Mouse (Mus musculus) kidney, postnatal 4 days (tissue): ENCODE results near the gene Nmnat2.
A peak's percentile ranks its signal among the peaks of the same experiment; 100 is the strongest.

Experiments
- DNase-seq, 2 experiments: peaks; one replicate each; pipeline ENCODE4 v3.0.0; 2021; ENCODE audit warnings: mixed read lengths in 2 of 2

Nmnat2 gene

DNA sequence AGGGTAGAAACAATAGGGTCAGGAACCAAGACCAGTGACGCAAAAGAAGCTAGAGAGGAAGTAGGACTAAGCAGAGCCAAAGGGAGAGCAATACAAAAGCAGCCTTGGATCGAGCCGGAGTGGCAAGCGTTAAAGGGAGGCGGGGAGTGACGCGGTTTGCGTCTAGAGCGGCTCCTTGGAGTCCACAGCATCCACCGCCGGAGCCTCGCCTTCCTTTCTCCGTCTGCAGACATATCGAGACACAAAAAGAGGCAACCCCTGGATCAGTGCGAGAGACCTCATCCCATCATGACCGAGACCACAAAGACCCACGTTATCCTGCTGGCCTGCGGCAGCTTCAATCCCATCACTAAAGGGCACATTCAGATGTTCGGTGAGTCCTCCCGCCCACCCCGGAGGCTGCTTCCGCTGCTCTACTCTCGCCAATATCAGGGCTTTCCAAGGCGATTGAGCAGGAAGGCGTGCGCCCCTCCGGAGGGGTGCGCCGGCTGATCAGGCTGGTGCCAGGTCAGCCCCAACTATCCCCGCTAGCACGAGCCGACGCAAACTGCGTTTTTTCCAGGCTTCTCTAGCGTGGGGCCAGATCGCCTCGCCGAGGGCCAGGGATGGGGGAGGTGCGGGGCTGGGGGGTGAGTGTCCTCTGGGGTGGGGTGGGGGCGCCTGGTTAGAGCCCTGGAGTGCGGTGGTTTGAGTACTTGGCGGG is at the start of gene Nmnat2:
Nmnat2 (plus strand) TSS at position 173 of the 703 bp plus-strand sequence.
- DNase-seq = peak; percentile 40 to 43

DNA sequence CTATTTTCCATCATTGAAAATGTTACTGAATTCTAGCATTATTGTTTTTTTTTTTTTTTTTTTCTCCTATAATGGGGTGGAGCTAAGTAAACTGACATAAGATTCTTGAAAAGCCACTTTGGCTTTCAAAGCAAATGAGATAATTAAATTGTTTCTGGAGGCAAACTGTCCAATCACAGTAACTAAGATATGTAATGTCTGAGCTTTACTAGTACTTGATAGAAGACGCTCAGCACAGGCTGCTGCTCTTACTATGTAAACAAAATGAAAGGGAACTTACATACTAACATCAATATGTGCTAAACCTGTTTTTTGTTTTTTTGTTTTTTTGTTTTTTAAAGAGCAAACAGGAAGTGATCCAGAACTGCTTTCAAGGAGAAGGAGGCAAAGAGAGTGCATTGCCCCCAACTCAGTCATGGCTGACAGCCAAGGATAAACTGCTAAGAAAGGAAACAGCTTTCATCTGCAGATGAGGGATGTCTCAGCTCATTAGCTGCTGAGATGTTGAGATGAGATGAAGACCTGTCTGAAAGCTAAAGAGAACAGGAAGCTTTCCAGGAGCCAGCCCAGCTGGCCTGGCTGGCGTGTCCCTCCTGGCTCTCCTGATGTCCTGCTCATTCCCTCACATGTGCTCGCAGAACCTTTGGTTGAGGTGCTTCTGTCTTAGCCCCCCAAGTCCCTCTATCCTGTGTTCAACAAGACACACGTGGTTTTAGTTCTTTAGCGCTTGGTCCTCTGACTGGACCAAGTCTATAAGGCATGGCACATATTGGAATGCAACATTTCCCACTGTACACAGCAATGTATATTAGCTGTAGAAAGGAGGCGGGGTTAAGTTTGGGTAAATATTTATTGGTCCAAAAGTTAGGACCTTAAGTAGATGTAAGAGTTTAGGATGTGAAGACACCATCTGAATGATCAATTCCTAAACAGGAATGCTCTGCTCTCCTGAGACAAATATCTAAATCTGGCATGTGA is 41.0 kb upstream of the Nmnat2 start:
- DNase-seq = peak; percentile 16 to 39

- no peak for DNase-seq
These were observed 39.0 kb upstream of the Nmnat2 start for GRCm38 (mm10) chr1:152915766-152916165.

DNA sequence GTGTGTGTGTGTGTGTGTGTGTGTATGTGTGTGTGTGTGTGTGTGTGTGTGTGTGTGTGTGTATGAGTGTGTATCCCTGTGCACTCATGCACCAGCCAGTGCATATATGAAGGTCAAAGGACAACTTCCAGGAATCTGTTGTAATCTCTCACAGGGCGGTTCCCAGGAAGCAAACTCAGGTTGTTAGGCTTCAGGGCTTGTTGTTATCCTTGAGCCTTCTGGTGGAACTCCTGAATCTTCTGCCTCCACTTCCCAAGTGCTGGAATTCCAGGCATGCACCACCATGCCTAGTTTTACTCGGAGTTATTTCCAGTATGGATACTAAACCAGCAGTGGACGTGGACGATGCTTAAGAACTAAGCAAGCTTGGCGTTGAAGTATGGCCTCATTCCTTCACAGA is 37.9 kb upstream of the Nmnat2 start:
- no peak for DNase-seq

- no peak for DNase-seq
These were observed 37.2 kb upstream of the Nmnat2 start for GRCm38 (mm10) chr1:152917626-152918025.

DNA sequence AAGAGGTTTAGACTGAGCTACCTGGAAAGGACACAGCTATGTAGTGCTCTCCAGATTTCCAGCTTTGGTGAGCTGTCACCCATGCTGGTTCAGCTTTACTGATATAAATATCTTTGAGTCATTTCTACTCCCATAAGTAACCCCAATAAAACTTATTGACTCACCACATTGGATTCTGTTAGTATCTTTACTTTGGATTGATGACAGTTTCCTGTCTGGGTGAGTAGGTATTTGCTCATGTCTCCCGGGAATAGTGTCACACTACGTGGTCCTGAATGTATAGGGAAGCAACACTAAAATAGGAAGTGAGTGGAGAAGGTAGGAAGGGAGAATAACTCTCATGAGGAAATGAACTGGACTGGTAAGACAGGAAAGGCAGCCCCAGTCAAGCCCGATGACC is 33.0 kb upstream of the Nmnat2 start:
- DNase-seq = no peak

- peak; percentile 21 to 52 for DNase-seq
These were observed 20.8 kb upstream of the Nmnat2 start for GRCm38 (mm10) chr1:152933962-152934361.

DNA sequence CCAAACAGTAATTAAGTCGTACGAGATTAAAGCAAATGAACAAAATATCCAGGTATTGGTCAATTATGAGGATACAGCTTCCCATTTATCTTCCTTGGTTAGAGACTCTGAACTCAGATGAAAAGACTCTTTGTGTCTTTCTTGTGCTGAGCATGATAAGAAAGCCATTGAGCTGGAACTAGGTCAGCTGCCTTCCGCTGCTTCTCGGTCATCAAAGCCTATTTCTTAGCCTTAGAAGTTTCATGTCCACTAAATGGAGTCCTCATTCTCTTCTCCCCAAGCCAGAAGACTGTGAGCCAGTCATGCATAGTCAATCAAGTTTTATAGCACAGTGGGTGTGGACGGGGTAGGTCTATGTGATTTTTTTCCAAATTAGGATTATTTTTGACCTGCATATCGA is 19.3 kb upstream of the Nmnat2 start:
- no peak for DNase-seq

GRCm38 (mm10) chr1:152936365-152936764 is 18.4 kb upstream of the Nmnat2 start:
- no peak for DNase-seq

- DNase-seq = no peak
These were observed 11.8 kb upstream of the Nmnat2 start for GRCm38 (mm10) chr1:152942977-152943376.

DNA sequence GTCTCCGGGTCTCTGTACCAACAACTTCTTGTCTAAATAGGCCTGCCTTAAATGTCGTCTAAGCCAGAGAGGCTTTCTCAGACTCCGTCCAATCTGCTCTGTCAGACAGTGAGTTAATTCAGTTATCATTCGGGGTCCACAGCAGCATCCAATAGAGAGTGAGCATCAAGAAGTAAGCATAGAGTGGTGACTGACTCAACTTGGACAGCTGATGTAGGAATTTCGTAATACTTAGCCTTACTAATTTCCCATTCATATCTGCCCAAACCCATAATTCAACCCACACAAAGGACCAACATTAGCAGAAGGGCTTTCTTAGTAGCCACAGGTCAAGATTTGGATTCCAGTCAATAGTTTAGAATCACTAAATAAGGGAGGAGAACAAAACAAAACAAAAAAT is 626 bp upstream of the Nmnat2 start:
- no peak for DNase-seq

- peak; percentile 8 to 15 for DNase-seq
These were observed 895 bp downstream of the Nmnat2 start for GRCm38 (mm10) chr1:152955564-152956211.

DNA sequence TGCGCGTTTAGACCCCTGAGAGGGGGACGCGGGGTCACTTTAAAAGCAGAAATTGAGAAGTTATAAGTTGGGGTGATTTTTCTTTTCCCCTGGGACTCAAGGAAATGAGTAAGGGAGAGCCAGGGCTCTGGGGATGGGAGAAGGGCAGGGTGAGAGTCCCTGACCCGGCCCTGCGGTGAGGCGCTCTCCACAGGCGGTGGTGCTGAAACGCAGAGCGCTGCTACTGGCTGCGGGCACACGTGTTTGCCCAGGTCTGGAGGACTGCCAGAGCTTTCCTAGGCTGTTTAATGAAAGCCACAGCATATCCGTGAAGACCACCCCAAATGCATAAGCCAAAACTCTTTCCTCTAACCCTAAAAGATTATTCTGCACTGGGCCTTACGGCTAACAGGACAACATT is 1.4 kb downstream of the Nmnat2 start:
- DNase-seq = peak; percentile 90 to 91

- no peak for DNase-seq
These were observed 9.6 kb downstream of the Nmnat2 start for GRCm38 (mm10) chr1:152964344-152964743.

GRCm38 (mm10) chr1:152966222-152966621 is 11.4 kb downstream of the Nmnat2 start:
- DNase-seq = no peak

DNA sequence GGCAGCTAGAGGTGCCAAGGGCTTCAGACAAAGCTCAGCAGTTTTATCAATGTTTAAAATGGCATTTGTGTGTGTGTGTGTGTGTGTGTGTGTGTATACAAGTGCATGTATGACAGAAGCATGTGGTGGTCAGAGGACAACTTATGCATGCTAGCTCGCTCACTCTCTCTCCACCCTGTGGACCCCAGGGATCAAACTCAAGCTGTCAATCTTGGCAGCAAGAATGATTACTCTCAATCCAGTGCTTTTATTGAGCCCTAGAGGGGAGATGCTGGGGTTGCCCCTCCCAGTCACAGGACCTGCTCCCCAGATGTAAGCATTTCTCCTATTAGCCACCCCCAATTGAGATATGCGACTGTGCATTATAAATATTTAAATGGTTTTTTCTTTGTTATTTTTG is 11.9 kb downstream of the Nmnat2 start:
- no peak for DNase-seq

- no peak for DNase-seq
These were observed 14.3 kb downstream of the Nmnat2 start for GRCm38 (mm10) chr1:152969081-152969480.

- DNase-seq = peak in 1 of 2 experiments; percentile 10
These were observed 18.2 kb downstream of the Nmnat2 start for GRCm38 (mm10) chr1:152972957-152973356.

GRCm38 (mm10) chr1:152973421-152973820 is 18.6 kb downstream of the Nmnat2 start:
- DNase-seq = no peak

- no peak for DNase-seq
These were observed 19.1 kb downstream of the Nmnat2 start for GRCm38 (mm10) chr1:152973861-152974260.

- DNase-seq = no peak
These were observed 20.4 kb downstream of the Nmnat2 start for GRCm38 (mm10) chr1:152975144-152975543.

- no peak for DNase-seq
These were observed 23.9 kb downstream of the Nmnat2 start for GRCm38 (mm10) chr1:152978700-152979099.

- no peak for DNase-seq
These were observed 28.6 kb downstream of the Nmnat2 start for GRCm38 (mm10) chr1:152983416-152983815.
